Mouse (Mus musculus) CH12.LX (cell line): Measurements from ENCODE around the gene Olfr1093. TPM values are rescaled to one million over a fixed set of nuclear protein-coding genes. Genes with fewer than 3 reads are reported as not detected.

Experiments
- DNase-seq: peaks from one replicate; pipeline ENCODE4 v3.0.0-alpha.2; 2013; ENCODE audit errors: extremely low read depth
- H3K27ac ChIP-seq: 2 replicates; pipeline ENCODE4 v1.5.1; 2012; ENCODE audit warnings: low read depth, mild to moderate bottlenecking, control low read depth, moderate library complexity; ENCODE audit not compliant: insufficient read depth
- H3K27me3 ChIP-seq: replicated peaks from 2 replicates; pipeline ENCODE3; 2012; ENCODE audit warnings: inconsistent platforms
- H3K36me3 ChIP-seq, 2 experiments: replicated peaks in 1 of 2; 2 replicates each; pipeline versions ENCODE3 to v1.6.1; 2012; ENCODE audit warnings: inconsistent platforms in 1 of 2, low read length in 1 of 2, mild to moderate bottlenecking in 1 of 2, mixed read lengths in 1 of 2, moderate library complexity in 1 of 2; ENCODE audit not compliant: control insufficient read depth in 1 of 2, insufficient read depth in 1 of 2
- H3K4me1 ChIP-seq, 2 experiments: 2 replicates each; pipeline ENCODE4 v1.6.1; 2012; ENCODE audit warnings: inconsistent platforms in 1 of 2, moderate library complexity in 1 of 2; ENCODE audit not compliant: insufficient read depth in 2 of 2, control insufficient read depth in 1 of 2
- H3K4me2 ChIP-seq: 2 replicates; pipeline ENCODE4 v1.6.1; 2012; ENCODE audit warnings: low read depth, mild to moderate bottlenecking, control low read depth; ENCODE audit not compliant: poor library complexity, insufficient read depth, severe bottlenecking
- H3K4me3 ChIP-seq, 3 experiments: fragments of 150-350 bp in 1 of 3; sonication (generic) in 1 of 3; replicated peaks in 1 of 3; 2 replicates each; pipeline versions ENCODE3 to v1.5.1; 2011 to 2012; ENCODE audit warnings: low read depth in 2 of 3, low read length in 2 of 3, mild to moderate bottlenecking in 2 of 3, moderate library complexity in 2 of 3, control low read depth in 1 of 3, improper control_type of control experiment in 1 of 3, inconsistent platforms in 1 of 3, mixed read lengths in 1 of 3; ENCODE audit not compliant: poor library complexity in 1 of 3
- H3K79me2 ChIP-seq: replicated peaks from 2 replicates; pipeline ENCODE4 v1.6.1; 2012; ENCODE audit warnings: mild to moderate bottlenecking, moderate library complexity; ENCODE audit not compliant: control insufficient read depth, poor library complexity, insufficient read depth, severe bottlenecking; ENCODE audit errors: extremely low read depth
- H3K9ac ChIP-seq: 2 replicates; pipeline ENCODE4 v1.6.1; 2012; ENCODE audit warnings: low read depth, mild to moderate bottlenecking, control low read depth, moderate library complexity; ENCODE audit not compliant: insufficient read depth
- H3K9me3 ChIP-seq: replicated peaks from 2 replicates; pipeline ENCODE3; 2012; ENCODE audit warnings: low read length, inconsistent platforms, mixed read lengths
- E2F4 ChIP-seq: IDR thresholded peaks from 2 replicates; pipeline ENCODE4 v1.6.1; 2011; ENCODE audit warnings: low read depth, low read length, improper control_type of control experiment; ENCODE audit not compliant: insufficient replicate concordance
- ELF1 ChIP-seq: IDR thresholded peaks from 2 replicates; pipeline ENCODE4 v1.6.1; 2014; ENCODE audit warnings: low read depth, mild to moderate bottlenecking, inconsistent platforms, low read length, improper control_type of control experiment
- EP300 ChIP-seq: IDR thresholded peaks from 2 replicates; pipeline ENCODE4 v1.6.1; 2011; ENCODE audit warnings: low read length, improper control_type of control experiment
- ETS1 ChIP-seq: conservative IDR thresholded peaks from 2 replicates; pipeline ENCODE4 v1.6.1; 2012; ENCODE audit warnings: low read depth, mild to moderate bottlenecking, inconsistent platforms, low read length, improper control_type of control experiment, moderate library complexity
- IRF4 ChIP-seq: IDR thresholded peaks from 2 replicates; pipeline ENCODE4 v1.6.1; 2014; ENCODE audit warnings: low read depth, mild to moderate bottlenecking, inconsistent platforms, low read length, improper control_type of control experiment
- KAT2A ChIP-seq: IDR thresholded peaks from 2 replicates; pipeline ENCODE4 v1.6.1; 2012; ENCODE audit warnings: low read length, improper control_type of control experiment, inconsistent platforms; ENCODE audit not compliant: insufficient replicate concordance
- MXI1 ChIP-seq: IDR thresholded peaks from 2 replicates; pipeline ENCODE4 v1.6.1; 2011; ENCODE audit warnings: mild to moderate bottlenecking, low read depth, low read length, improper control_type of control experiment
- MYC ChIP-seq: IDR thresholded peaks from 2 replicates; pipeline ENCODE4 v1.6.1; 2011; ENCODE audit warnings: low read depth, mild to moderate bottlenecking, improper control_type of control experiment, low read length
- NELFE ChIP-seq: IDR thresholded peaks from 2 replicates; pipeline ENCODE4 v1.6.1; 2011; ENCODE audit warnings: low read depth, low read length, improper control_type of control experiment
- PAX5 ChIP-seq: IDR thresholded peaks from 2 replicates; pipeline ENCODE4 v1.6.1; 2012; ENCODE audit warnings: low read length, inconsistent platforms, mixed read lengths
- RCOR1 ChIP-seq: conservative IDR thresholded peaks from 2 replicates; pipeline ENCODE4 v1.6.1; 2012; ENCODE audit warnings: low read depth, mild to moderate bottlenecking, inconsistent platforms, low read length, improper control_type of control experiment
- SIN3A ChIP-seq: IDR thresholded peaks from 2 replicates; pipeline ENCODE4 v1.6.1; 2012; ENCODE audit warnings: low read length, improper control_type of control experiment, inconsistent platforms
- TCF12 ChIP-seq: IDR thresholded peaks from 2 replicates; pipeline ENCODE4 v1.6.1; 2014; ENCODE audit warnings: low read depth, mild to moderate bottlenecking, inconsistent platforms, low read length, improper control_type of control experiment
- USF1 ChIP-seq: IDR thresholded peaks from 2 replicates; pipeline ENCODE4 v1.6.1; 2014; ENCODE audit warnings: low read depth, mild to moderate bottlenecking, inconsistent platforms, low read length, improper control_type of control experiment
- USF2 ChIP-seq: conservative IDR thresholded peaks from 2 replicates; pipeline ENCODE4 v1.6.1; 2011; ENCODE audit warnings: low read depth, low read length, improper control_type of control experiment
- ZC3H11A ChIP-seq: IDR thresholded peaks from 2 replicates; pipeline ENCODE4 v1.6.1; 2012; ENCODE audit warnings: low read depth, mild to moderate bottlenecking, inconsistent platforms, low read length, improper control_type of control experiment
- dilution Hi-C: fragments of 300-500 bp; cut with MboI; formaldehyde crosslinking; loops from 2 replicates; pipeline ENCODE4 v1.14.3; 2020; ENCODE audit warnings: low sequenced_read_pairs; ENCODE audit not compliant: extremely low pct_unique_long_range_greater_than_20kb, extremely low pct_ligation_motif_present
- in situ Hi-C: fragments of 300-500 bp; cut with MboI; formaldehyde crosslinking; loops from 3 replicates; pipeline ENCODE4 v1.14.3; 2019; ENCODE audit warnings: low sequenced_read_pairs, low pct_ligation_motif_present, low pct_unique_long_range_greater_than_20kb, mixed read lengths
- polyA plus RNA-seq: library from polyadenylated mRNA; unstranded; fragments of >175 nt; gene quantifications from 2 replicates; pipeline ENCODE4 v1.2.1, GENCODE M21; 2012; ENCODE audit warnings: low read depth; ENCODE audit not compliant: insufficient read length
- total RNA-seq, 2 experiments: library from RNA; depleted of rRNA; stranded (reverse); fragments of 300-350 nt in 1 of 2; fragments of >200 nt in 1 of 2; gene quantifications; 2 replicates each; pipeline ENCODE4 v1.2.3; 2012 to 2014

Olfr1093 gene
- total and polyA plus RNA-seq, 3 experiments: not detected

- no peak overlapping the region for H3K9ac ChIP-seq
- H3K9me3 ChIP-seq: peaks cover 6% of the 10 kb centered on the region
- no peak overlapping the region for H3K27ac ChIP-seq
- H3K4me3 ChIP-seq: no peak overlapping the region
- DNase-seq: no peak
- in situ Hi-C loops: no loop called here
- no peaks in the 10 kb centered on the region for H3K27me3 ChIP-seq
- no peaks in the 10 kb centered on the region for H3K36me3 ChIP-seq
- TF ChIP-seq EP300 (no peak), ZC3H11A (no peak), MXI1 (no peak), USF2 (no peak), SIN3A (no peak), KAT2A (no peak), E2F4 (no peak), RCOR1 (no peak), MYC (no peak), USF1 (no peak), ETS1 (no peak), TCF12 (no peak), NELFE (no peak)
- no peaks in the 10 kb centered on the region for H3K79me2 ChIP-seq
- H3K4me1 ChIP-seq: no peaks in the 10 kb centered on the region
- no peak overlapping the region for H3K4me2 ChIP-seq
- dilution Hi-C loops: no loop called here
These were observed 21.2 kb upstream of the Olfr1093 start for GRCm38 (mm10) chr2:86761050-86761449.

GRCm38 (mm10) chr2:86809918-86810317, 27.6 kb downstream of the Olfr1093 start, which contains the start of gene Olfr141:
Gene Olfr141, minus strand, starts transcription at chr2:86810018.
- Histone ChIP-seq H3K4me3 (no peak within 1 kb of the TSS), H3K36me3 (no peaks in the 10 kb centered on the region), H3K4me1 (no peaks in the 10 kb centered on the region), H3K27ac (no peak within 1 kb of the TSS), H3K9ac (no peak within 1 kb of the TSS), H3K79me2 (no peaks in the 10 kb centered on the region), H3K9me3 (no peaks in the 10 kb centered on the region), H3K27me3 (no peaks in the 10 kb centered on the region), H3K4me2 (no peak within 1 kb of the TSS)
- in situ Hi-C loops: no loop called here
- dilution Hi-C loops: no loop called here
- no peak for DNase-seq
- no peak for TF ChIP-seq RCOR1
- TF ChIP-seq PAX5: no peak
- no peak for TF ChIP-seq USF2
- TF ChIP-seq ELF1: no peak
- no peak for TF ChIP-seq IRF4
